Mouse (Mus musculus) brain, embryonic 14.5 days (tissue): ENCODE data around the gene Pced1b.

ENCODE experiments used
- CTCF ChIP-seq: fragments of 200-500 bp; IDR thresholded peaks from 2 replicates; pipeline ENCODE4 v1.5.1; 2012; ENCODE audit warnings: inconsistent platforms, mild to moderate bottlenecking, moderate library complexity, borderline replicate concordance; ENCODE audit not compliant: insufficient read depth, insufficient read length; ENCODE audit errors: extremely low read depth
- POLR2A ChIP-seq: fragments of 200-500 bp; IDR thresholded peaks from 2 replicates; pipeline ENCODE4 v1.6.1; 2012; ENCODE audit warnings: mild to moderate bottlenecking, inconsistent platforms, borderline replicate concordance; ENCODE audit not compliant: poor library complexity, insufficient read depth, insufficient read length, severe bottlenecking; ENCODE audit errors: extremely low read depth

DNA sequence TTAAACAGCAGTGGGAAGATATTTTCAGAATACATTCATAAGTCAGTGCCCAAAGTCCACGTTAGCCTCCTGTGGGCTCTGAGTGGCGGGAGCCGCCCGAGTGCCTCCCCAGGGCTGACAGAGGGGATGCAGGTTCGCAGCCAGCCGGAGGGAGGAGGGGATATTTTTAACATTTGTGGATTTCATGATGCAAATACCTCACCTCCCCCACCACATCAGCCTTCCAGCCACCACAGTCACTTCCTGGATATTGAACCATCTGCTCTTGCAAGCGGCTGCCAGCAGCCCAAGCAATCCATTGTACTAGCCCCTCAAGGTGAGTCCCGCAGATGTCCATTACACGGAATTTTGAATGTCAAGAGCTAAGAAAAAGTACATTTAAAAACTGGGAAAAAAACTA is 95.4 kb downstream of the Pced1b start:
- TF ChIP-seq POLR2A (no peak), CTCF (no peak)
